Mouse (Mus musculus) intestine, embryonic 16.5 days (tissue): ENCODE results near the gene Trp73. TPM values are rescaled to one million over a fixed set of nuclear protein-coding genes. Genes with fewer than 3 reads are reported as not detected.

ENCODE experiments used
- ATAC-seq: fragments of 200-750 bp; cut with Nextera tagmentation; 2 replicates; pipeline ENCODE4 v1.8.0; 2017; ENCODE audit warnings: moderate TSS enrichment, moderate library complexity
- H3K27ac ChIP-seq: fragments of 300-500 bp; sonication (generic); 2 replicates; pipeline ENCODE4 v1.5.1; 2014; ENCODE audit warnings: mild to moderate bottlenecking, low read length
- H3K27me3 ChIP-seq: fragments of 300-500 bp; sonication (generic); replicated peaks from 2 replicates; pipeline ENCODE4 v1.6.1; 2014; ENCODE audit warnings: low read length, control low read depth, mixed read lengths; ENCODE audit not compliant: control insufficient read depth, insufficient read depth
- H3K36me3 ChIP-seq: fragments of 300-500 bp; sonication (generic); 2 replicates; pipeline ENCODE4 v1.6.1; 2014; ENCODE audit warnings: low read length, control low read depth; ENCODE audit not compliant: control insufficient read depth, insufficient read depth
- H3K4me1 ChIP-seq: fragments of 300-500 bp; sonication (generic); 2 replicates; pipeline ENCODE4 v1.6.1; 2014; ENCODE audit warnings: low read length, control low read depth, mixed read lengths; ENCODE audit not compliant: control insufficient read depth, insufficient read depth
- H3K4me2 ChIP-seq: fragments of 300-500 bp; sonication (generic); 2 replicates; pipeline ENCODE4 v1.6.1; 2014; ENCODE audit warnings: low read depth, low read length, control low read depth
- H3K4me3 ChIP-seq: fragments of 300-500 bp; sonication (generic); 2 replicates; pipeline ENCODE4 v1.5.1; 2014; ENCODE audit warnings: mild to moderate bottlenecking, low read length
- H3K9ac ChIP-seq: fragments of 300-500 bp; sonication (generic); 2 replicates; pipeline ENCODE4 v1.6.1; 2014; ENCODE audit warnings: low read depth, low read length
- H3K9me3 ChIP-seq: fragments of 300-500 bp; sonication (generic); 2 replicates; pipeline ENCODE4 v1.6.1; 2016; ENCODE audit warnings: low read length, control low read depth; ENCODE audit not compliant: control insufficient read depth
- WGBS: fragments of 180-500 bp; shearing (Covaris S2); extraction: QIAGEN DNeasy Blood & Tissue Kit; methylation state at CpG from one replicate; pipeline ENCODE4 v1.1.7; 2014; 5-methylcytosine and 5-hydroxymethylcytosine counted together
- polyA plus RNA-seq: library from polyadenylated mRNA; unstranded; fragments of >200 nt; fragmentation: Nextera tagmentation; extraction: Ambion mirVana; gene quantifications from 2 replicates; pipeline ENCODE4 v1.2.1, GENCODE M21; 2015

Gene Trp73
- polyA plus RNA-seq, 1 experiment from 2014 or later = 0.12 TPM

GRCm38 (mm10) chr4:154022844-154023243 lies 117.2 kb downstream of the Trp73 start:
- ATAC-seq = no peak
- H3K27ac ChIP-seq = peak overlapping the region; percentile 86
- H3K9ac ChIP-seq = peak overlapping the region; percentile 38; the same call in 1 of the 2 replicates
- no peak overlapping the region for H3K4me3 ChIP-seq
- H3K36me3 ChIP-seq = peaks cover 19% of the 10 kb centered on the region
- 39% methylated on average over 4 of the region's 4 CpGs for WGBS
- H3K9me3 ChIP-seq = no peaks in the 10 kb centered on the region
- peak overlapping the region; percentile 8; the same call in 1 of the 2 replicates for H3K4me2 ChIP-seq
- H3K27me3 ChIP-seq = no peaks in the 10 kb centered on the region
- H3K4me1 ChIP-seq = peaks cover 33% of the 10 kb centered on the region

GRCm38 (mm10) chr4:154022407-154022806 lies 117.6 kb downstream of the Trp73 start:
- WGBS = 63% methylated on average over 4 of the region's 4 CpGs
- Histone ChIP-seq H3K36me3 (peaks cover 20% of the 10 kb centered on the region), H3K4me1 (peaks cover 33% of the 10 kb centered on the region), H3K27ac (peak overlapping the region; percentile 53; the same call in 1 of the 2 replicates), H3K4me3 (no peak overlapping the region), H3K9ac (peak overlapping the region; percentile 38; the same call in 1 of the 2 replicates), H3K9me3 (no peaks in the 10 kb centered on the region), H3K27me3 (no peaks in the 10 kb centered on the region), H3K4me2 (0 out of 2 replicates have a peak overlapping the region, but pooled peaks have one; percentile 8)
- ATAC-seq = no peak

GRCm38 (mm10) chr4:154021432-154021831 lies 118.6 kb downstream of the Trp73 start:
- Histone ChIP-seq H3K27ac (no peak overlapping the region), H3K4me3 (no peak overlapping the region), H3K4me2 (no peak overlapping the region), H3K9me3 (no peaks in the 10 kb centered on the region), H3K9ac (no peak overlapping the region), H3K36me3 (peaks cover 22% of the 10 kb centered on the region), H3K4me1 (peaks cover 33% of the 10 kb centered on the region), H3K27me3 (no peaks in the 10 kb centered on the region)
- WGBS = 85% methylated on average over 9 of the region's 9 CpGs
- ATAC-seq = no peak

GRCm38 (mm10) chr4:154019571-154019970 lies 120.4 kb downstream of the Trp73 start:
- Histone ChIP-seq H3K4me2 (no peak overlapping the region), H3K27ac (no peak overlapping the region), H3K4me3 (no peak overlapping the region), H3K9me3 (no peaks in the 10 kb centered on the region), H3K27me3 (no peaks in the 10 kb centered on the region), H3K4me1 (peaks cover 27% of the 10 kb centered on the region), H3K9ac (no peak overlapping the region), H3K36me3 (peaks cover 29% of the 10 kb centered on the region)
- ATAC-seq = no peak
- 70% methylated on average over 7 of the region's 7 CpGs for WGBS

- Histone ChIP-seq H3K4me3 (no peak overlapping the region), H3K4me1 (peaks cover 15% of the 10 kb centered on the region), H3K36me3 (peaks cover 21% of the 10 kb centered on the region), H3K9ac (no peak overlapping the region), H3K9me3 (no peaks in the 10 kb centered on the region), H3K4me2 (no peak overlapping the region), H3K27me3 (no peaks in the 10 kb centered on the region), H3K27ac (no peak overlapping the region)
- ATAC-seq = no peak
- WGBS = 94% methylated on average over 11 of the region's 11 CpGs
These were observed 124.5 kb downstream of the Trp73 start for GRCm38 (mm10) chr4:154015476-154015875.

- WGBS = 1% methylated on average over 55 of the region's 55 CpGs
These were observed 127.7 kb downstream of the Trp73 start for GRCm38 (mm10) chr4:154012132-154012882.

GRCm38 (mm10) chr4:154011646-154012089 lies 128.3 kb downstream of the Trp73 start, which contains the start of gene Lrrc47:
Gene Lrrc47, plus strand, starts transcription at chr4:154011731.
- Histone ChIP-seq H3K4me3 (peak within 1 kb of the TSS; percentile 100), H3K27me3 (no peaks in the 10 kb centered on the region), H3K9ac (peak within 1 kb of the TSS; percentile 95), H3K4me1 (peaks cover 15% of the 10 kb centered on the region), H3K9me3 (no peaks in the 10 kb centered on the region), H3K4me2 (peak within 1 kb of the TSS; percentile 92), H3K27ac (peak within 1 kb of the TSS; percentile 41), H3K36me3 (peaks cover 11% of the 10 kb centered on the region)
- under 1% methylated on average over 41 of the region's 59 CpGs for WGBS
- peak; percentile 96 for ATAC-seq

More at GRCm38 (mm10) chr4:154012132-154012882, 127.7 kb downstream of the Trp73 start:
- Histone ChIP-seq H3K4me3 (peak overlapping the region; percentile 100), H3K4me2 (peak overlapping the region; percentile 92), H3K9ac (peak overlapping the region; percentile 95), H3K27me3 (no peaks in the 10 kb centered on the region), H3K4me1 (peaks cover 15% of the 10 kb centered on the region), H3K36me3 (peaks cover 12% of the 10 kb centered on the region; the same call in 1 of the 2 replicates), H3K27ac (peak overlapping the region; percentile 41), H3K9me3 (no peaks in the 10 kb centered on the region)
- ATAC-seq = no peak

GRCm38 (mm10) chr4:154010907-154011645 lies 128.9 kb downstream of the Trp73 start:
- Histone ChIP-seq H3K27ac (no peak overlapping the region), H3K9me3 (no peaks in the 10 kb centered on the region), H3K36me3 (peaks cover 11% of the 10 kb centered on the region), H3K4me1 (peaks cover 15% of the 10 kb centered on the region), H3K4me2 (peak overlapping the region; percentile 64), H3K9ac (peak overlapping the region; percentile 95), H3K4me3 (peak overlapping the region; percentile 100), H3K27me3 (no peaks in the 10 kb centered on the region)
- 28% methylated on average over 13 of the region's 13 CpGs for WGBS
- ATAC-seq = peak; percentile 66

GRCm38 (mm10) chr4:154007759-154008158 lies 132.2 kb downstream of the Trp73 start:
- H3K27me3 ChIP-seq = no peaks in the 10 kb centered on the region
- no peak overlapping the region for H3K4me2 ChIP-seq
- peaks cover 4% of the 10 kb centered on the region for H3K36me3 ChIP-seq
- no peak overlapping the region for H3K9ac ChIP-seq
- H3K9me3 ChIP-seq = no peaks in the 10 kb centered on the region
- no peak for ATAC-seq
- WGBS = 73% methylated on average over 4 of the region's 4 CpGs
- peaks cover 3% of the 10 kb centered on the region for H3K4me1 ChIP-seq
- no peak overlapping the region for H3K4me3 ChIP-seq
- H3K27ac ChIP-seq = no peak overlapping the region
